Mouse (Mus musculus) CH12.LX (cell line): Measurements from ENCODE around the gene Ceacam2.

ENCODE experiments used
- BHLHE40 ChIP-seq: IDR thresholded peaks from 2 replicates; pipeline ENCODE4 v1.6.1; 2011; ENCODE audit warnings: mild to moderate bottlenecking, low read depth, low read length, improper control_type of control experiment
- CHD1 ChIP-seq: IDR thresholded peaks from 2 replicates; pipeline ENCODE4 v1.6.1; 2012; ENCODE audit warnings: low read depth, low read length, improper control_type of control experiment, inconsistent platforms
- CTCF ChIP-seq, 2 experiments: IDR thresholded peaks in 1 of 2; conservative IDR thresholded peaks in 1 of 2; 2 replicates each; pipeline ENCODE4 v1.5.1; 2011 to 2012; ENCODE audit warnings: low read depth in 2 of 2, low read length in 2 of 2, improper control_type of control experiment in 1 of 2, inconsistent platforms in 1 of 2, mild to moderate bottlenecking in 1 of 2, moderate library complexity in 1 of 2
- E2F4 ChIP-seq: IDR thresholded peaks from 2 replicates; pipeline ENCODE4 v1.6.1; 2011; ENCODE audit warnings: low read depth, low read length, improper control_type of control experiment; ENCODE audit not compliant: insufficient replicate concordance
- IRF4 ChIP-seq: IDR thresholded peaks from 2 replicates; pipeline ENCODE4 v1.6.1; 2014; ENCODE audit warnings: low read depth, mild to moderate bottlenecking, inconsistent platforms, low read length, improper control_type of control experiment
- MAFK ChIP-seq: IDR thresholded peaks from 2 replicates; pipeline ENCODE4 v1.6.1; 2011; ENCODE audit warnings: low read length, improper control_type of control experiment; ENCODE audit not compliant: insufficient replicate concordance
- ZC3H11A ChIP-seq: IDR thresholded peaks from 2 replicates; pipeline ENCODE4 v1.6.1; 2012; ENCODE audit warnings: low read depth, mild to moderate bottlenecking, inconsistent platforms, low read length, improper control_type of control experiment

DNA sequence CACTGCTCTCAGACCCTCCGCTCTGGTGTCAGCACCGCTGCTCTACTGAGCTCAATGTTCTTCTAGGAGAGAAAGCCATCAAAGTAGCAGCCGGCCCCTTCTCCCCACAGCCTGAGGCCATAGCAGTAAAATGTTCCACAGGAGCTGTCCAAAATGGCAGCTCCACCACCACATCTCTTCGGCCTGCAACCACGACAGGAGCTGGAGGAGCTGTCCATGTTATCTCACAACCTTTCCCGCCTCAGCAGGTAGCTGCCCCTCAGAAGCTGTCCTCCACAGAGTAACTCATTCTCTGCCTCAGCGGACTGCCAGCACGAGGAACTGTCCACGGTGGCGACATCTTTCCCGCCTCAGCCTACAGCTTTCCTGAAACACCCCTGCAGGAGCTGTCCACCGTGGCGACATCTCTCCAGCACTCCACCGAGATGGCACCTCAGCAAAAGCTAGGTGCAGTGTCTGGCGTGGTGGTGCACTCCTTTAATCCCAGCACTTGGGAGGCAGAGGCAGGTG lies 42.7 kb upstream of the Ceacam2 start:
- TF ChIP-seq BHLHE40 (no peak), ZC3H11A (no peak), MAFK (no peak), CTCF (conservative IDR thresholded peaks at IDR 0.05 in 1 of 2, IDR thresholded peaks at IDR 0.05 in 1 of 2; ENCODE audit: low read depth in 2 of 2, low read length in 2 of 2) (no peak), E2F4 (no peak), IRF4 (no peak), CHD1 (no peak)
